Mouse (Mus musculus) testis, adult 2 months (tissue): Measurements from ENCODE around the gene Prr18.

Source experiments
- CTCF ChIP-seq: fragments of 200-500 bp; IDR thresholded peaks from 2 replicates; pipeline ENCODE4 v1.5.1; 2012; ENCODE audit warnings: low read depth, mild to moderate bottlenecking, inconsistent platforms, low read length, moderate library complexity; ENCODE audit not compliant: control insufficient read depth, insufficient read depth, insufficient replicate concordance
- POLR2A ChIP-seq: fragments of 200-500 bp; IDR thresholded peaks from 2 replicates; pipeline ENCODE4 v1.6.1; 2012; ENCODE audit warnings: low read depth, mild to moderate bottlenecking, inconsistent platforms, low read length, moderate library complexity; ENCODE audit not compliant: control insufficient read depth

DNA sequence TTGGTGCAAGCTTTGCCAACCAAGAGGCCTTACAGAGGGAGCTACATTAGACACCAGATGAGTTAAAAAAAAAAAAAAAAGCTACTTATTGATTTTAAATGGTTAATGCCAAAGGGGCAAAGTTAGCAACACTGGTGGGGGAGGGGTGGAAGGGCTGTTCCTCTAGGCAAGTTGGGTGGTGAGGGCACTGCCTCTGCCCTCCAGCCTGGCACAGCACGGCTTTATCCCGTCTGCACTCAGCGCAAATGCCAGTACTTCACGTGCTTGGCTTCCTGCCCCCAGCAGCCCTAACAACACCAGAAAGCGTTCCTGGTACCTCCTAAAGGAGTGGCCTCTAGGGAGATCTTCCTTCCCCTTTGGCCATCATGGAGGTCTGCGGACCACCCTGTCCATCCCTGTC lies 6.2 kb downstream of the Prr18 start:
- no peak for TF ChIP-seq POLR2A
- no peak for TF ChIP-seq CTCF
